ENCODE assay signal across 10 mouse cellular contexts in genomic region chr11:86022439-86022838, GRCm38 (mm10).
DNase-seq lines count a peak whose midpoint lies in the region; ATAC-seq lines count a peak whose summit lies in the region.
"Had no signal": no experiment of that assay in that cellular context is flagged by ENCODE, and none has a peak within 500 bp of the region (broad histone marks: within the 10 kb centered on the region; RNA-seq: fewer than 3 reads in every experiment).

No protein-coding gene starts in this region.

- H3K27me3 ChIP-seq in limb, embryonic 12.5 days, result no peaks in the 10 kb centered on the region
- H3K27me3 ChIP-seq in limb, embryonic 10.5 days (ENCODE audit: low read depth, poor library complexity, severe bottlenecking), result peaks cover 11% of the 10 kb centered on the region
- H3K27me3 ChIP-seq: midbrain, embryonic 12.5 days had no signal

- no peak overlapping the region for H3K4me2 ChIP-seq in limb, embryonic 12.5 days
- H3K4me2 ChIP-seq: midbrain, embryonic 12.5 days had no signal

- ATAC-seq in limb, embryonic 12.5 days (ENCODE audit: insufficient number of reproducible peaks, insufficient read depth, low FRiP score, low TSS enrichment, low read depth), result no peak

- H3K9me3 ChIP-seq in limb, embryonic 12.5 days, result no peaks in the 10 kb centered on the region
- H3K9me3 ChIP-seq in limb, embryonic 10.5 days (replicated peaks), result no peaks in the 10 kb centered on the region
- H3K9me3 ChIP-seq: midbrain, embryonic 12.5 days had no signal

- 63% methylated on average over 4 of the region's 4 CpGs for WGBS in limb, embryonic 12.5 days
- WGBS in limb, embryonic 10.5 days, result 84% methylated on average over 4 of the region's 4 CpGs

- no peak overlapping the region for H3K9ac ChIP-seq in limb, embryonic 12.5 days (replicated peaks)
- H3K9ac ChIP-seq: midbrain, embryonic 12.5 days had no signal

- peak overlapping the region; percentile 36 for H3K27ac ChIP-seq in limb, embryonic 12.5 days
- no peak overlapping the region for H3K27ac ChIP-seq in limb, embryonic 10.5 days
- H3K27ac ChIP-seq: midbrain, embryonic 12.5 days had no signal

- H3K4me3 ChIP-seq in limb, embryonic 12.5 days (replicated peaks), result no peak overlapping the region
- no peak overlapping the region for H3K4me3 ChIP-seq in limb, embryonic 10.5 days
- H3K4me3 ChIP-seq: midbrain, embryonic 12.5 days had no signal

- peaks cover 38% of the 10 kb centered on the region for H3K4me1 ChIP-seq in limb, embryonic 12.5 days (replicated peaks)
- H3K4me1 ChIP-seq in limb, embryonic 10.5 days, result peaks cover 47% of the 10 kb centered on the region

- H3K36me3 ChIP-seq in limb, embryonic 12.5 days, result no peaks in the 10 kb centered on the region
- H3K36me3 ChIP-seq in limb, embryonic 10.5 days, result no peaks in the 10 kb centered on the region
- H3K36me3 ChIP-seq: midbrain, embryonic 12.5 days had no signal

- DNase-seq in adrenal gland, postnatal 10 days, result peak; percentile 37
- no peak for DNase-seq in adrenal gland, adult 18-20 months (ENCODE audit: low spot score in 2 of 2)
- DNase-seq in limb, embryonic 10.5 days (ENCODE audit: low spot score), result no peak
- peak; percentile 49 to 64 for DNase-seq in heart, postnatal 10 days
- peak; percentile 24 for DNase-seq in retina, embryonic 14.5 days (ENCODE audit: low spot score)
- no peak for DNase-seq in right cerebral cortex, adult 2 months (ENCODE audit: low spot score in 2 of 2)
- no peak for DNase-seq in left cerebral cortex, postnatal 36 days (ENCODE audit: low spot score in 2 of 2)
- DNase-seq: adrenal gland, adult 8-10 months had no signal

- intact Hi-C loops in heart, postnatal 10 days (cut with DNase I), result no loop called here
- intact Hi-C loops in left cerebral cortex, postnatal 36 days (cut with DNase I), result no loop called here

Comparison
In these comparisons a context has a peak if more than half of its experiments do, and no peak if none do; other contexts are left out.
1. DNase-seq: peak in adrenal gland, postnatal 10 days (single experiment), heart, postnatal 10 days (2 of 2) and retina, embryonic 14.5 days (single experiment); none in adrenal gland, adult 18-20 months (0 of 2), limb, embryonic 10.5 days (single experiment), right cerebral cortex, adult 2 months (0 of 2) and left cerebral cortex, postnatal 36 days (0 of 2).